Mouse (Mus musculus) stomach, postnatal 0 days (tissue): ENCODE data around the gene Dmkn.

ENCODE experiments used
- CTCF ChIP-seq: IDR thresholded peaks from 2 replicates; pipeline ENCODE4 v1.5.1; 2016; ENCODE audit warnings: antibody characterized with exemption, low read depth, mild to moderate bottlenecking, moderate library complexity
- EP300 ChIP-seq: optimal IDR thresholded peaks from 2 replicates; pipeline ENCODE3; 2016; ENCODE audit warnings: antibody characterized with exemption

GRCm38 (mm10) chr7:30803256-30803655, 39.7 kb downstream of the Dmkn start:
- TF ChIP-seq CTCF = peak; percentile 32; the same call in 1 of the 2 replicates
- no peak for TF ChIP-seq EP300
